Mouse (Mus musculus): ENCODE results near the gene Myo15.

DNA sequence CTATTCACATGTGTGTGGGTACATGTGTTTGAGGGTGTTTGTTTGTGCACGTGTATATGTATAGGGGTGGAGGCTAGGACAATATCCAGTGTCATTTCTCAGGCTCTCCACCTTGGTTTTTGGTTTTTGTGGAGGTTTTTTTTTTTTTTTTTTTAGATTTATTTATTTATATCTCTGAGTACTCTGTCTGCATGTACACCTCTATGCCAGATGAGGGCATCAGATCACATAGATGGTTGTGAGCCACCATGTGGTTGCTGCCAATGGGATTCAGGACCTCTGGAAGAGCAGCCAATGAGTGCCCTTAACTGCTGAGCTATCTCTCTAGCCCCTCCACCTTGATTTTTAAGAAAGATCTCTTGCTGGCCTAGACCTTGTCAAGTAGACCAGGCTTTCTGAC is 11.2 kb upstream of the Myo15 start:
- TF ChIP-seq CTCF (conservative IDR thresholded peaks at IDR 0.05; ENCODE audit: insufficient read depth, insufficient read length, low read depth, low read length) (no peak; the same call in 1 of the 2 replicates), POLR2A (IDR thresholded peaks at IDR 0.05; ENCODE audit: low read depth, low read length) (no peak)
